Mouse (Mus musculus) heart, postnatal 10 days (tissue): ENCODE data around the gene Rbsn. TPM values are rescaled to one million over a fixed set of nuclear protein-coding genes. Genes with fewer than 3 reads are reported as not detected.

ENCODE experiments used
- DNase-seq, 2 experiments: peaks; one replicate each; pipeline ENCODE4 v3.0.0; 2021
- intact Hi-C: fragments of 180-260 bp; cut with DNase I; formaldehyde crosslinking; loops from one replicate; pipeline ENCODE4 v1.15.1; 2025
- total RNA-seq, 2 experiments: library from RNA; stranded (reverse); gene quantifications; 2 replicates each; pipeline ENCODE4 v1.2.3; 2021

The Rbsn gene
- total RNA-seq, 2 experiments from 2014 or later = 15.2 to 17.4 TPM

- intact Hi-C loops = no loop called here
Observed at GRCm38 (mm10) chr6:92183621-92184131, 31.0 kb downstream of the Rbsn start, which contains the start of gene Mrps25. Gene Mrps25 (minus strand): TSS chr6:92184033.

GRCm38 (mm10) chr6:92176450-92176849, 38.3 kb downstream of the Rbsn start:
- no peak for DNase-seq
- intact Hi-C loops = no loop called here

More at GRCm38 (mm10) chr6:92183621-92184131, 31.0 kb downstream of the Rbsn start, which contains the start of gene Mrps25:
- peak; percentile 74 to 82 for DNase-seq

- intact Hi-C loops = no loop called here
- DNase-seq = no peak
Observed at GRCm38 (mm10) chr6:92162724-92163123, 52.0 kb downstream of the Rbsn start.

- DNase-seq = no peak
- intact Hi-C loops = loop anchor here (10.0 kb wide), 1 partner anchor 254 kb away; the partner anchor contains the start of gene 4930590J08Rik
Observed at GRCm38 (mm10) chr6:92158801-92159200, 55.9 kb downstream of the Rbsn start.

GRCm38 (mm10) chr6:92153774-92154173, 61.0 kb downstream of the Rbsn start:
- intact Hi-C loops = loop anchor here (10.0 kb wide), 1 partner anchor 249 kb away; the partner anchor contains the start of gene 4930590J08Rik
- DNase-seq = peak; percentile 15 to 16

GRCm38 (mm10) chr6:92145881-92146280, 68.8 kb downstream of the Rbsn start:
- intact Hi-C loops = no loop called here
- DNase-seq = no peak

Other genes with a start within 250 kb of the Rbsn start
- gene Fgd5, start 236.0 kb downstream of the Rbsn start, total RNA-seq = 10 to 100 TPM; 34.1 to 38.2 TPM
- 10 to 100 TPM; 40.7 to 40.8 TPM for gene Nr2c2, start 123.5 kb downstream of the Rbsn start, total RNA-seq
- gene Mrps25, start 30.9 kb downstream of the Rbsn start, total RNA-seq = 10 to 100 TPM; 55.9 to 60.1 TPM
- not detected for gene Trh, start 29.7 kb upstream of the Rbsn start, total RNA-seq